Mouse (Mus musculus) midbrain, embryonic 10.5 days (tissue): ENCODE measurements around the gene Clstn1. TPM values are rescaled to one million over a fixed set of nuclear protein-coding genes. Genes with fewer than 3 reads are reported as not detected.

ENCODE experiments used
- DNase-seq: peaks from one replicate; pipeline ENCODE4 v3.0.0-alpha.2; 2017; ENCODE audit warnings: low spot score
- H3K27ac ChIP-seq: fragments of 300-500 bp; sonication (generic); replicated peaks from 2 replicates; pipeline ENCODE4 v1.5.1; 2016; ENCODE audit warnings: mild to moderate bottlenecking
- H3K27me3 ChIP-seq: fragments of 300-500 bp; sonication (generic); 2 replicates; pipeline ENCODE4 v1.6.1; 2016; ENCODE audit warnings: low read depth, mild to moderate bottlenecking; ENCODE audit not compliant: poor library complexity, severe bottlenecking
- H3K36me3 ChIP-seq: fragments of 300-500 bp; sonication (generic); 2 replicates; pipeline ENCODE4 v1.6.1; 2016; ENCODE audit warnings: mild to moderate bottlenecking, moderate library complexity
- H3K4me1 ChIP-seq: fragments of 300-500 bp; sonication (generic); 2 replicates; pipeline ENCODE4 v1.6.1; 2016
- H3K4me3 ChIP-seq: fragments of 300-500 bp; sonication (generic); 2 replicates; pipeline ENCODE4 v1.5.1; 2016; ENCODE audit warnings: mild to moderate bottlenecking, moderate library complexity
- H3K9me3 ChIP-seq: fragments of 300-500 bp; sonication (generic); replicated peaks from 2 replicates; pipeline ENCODE4 v1.6.1; 2016; ENCODE audit warnings: mild to moderate bottlenecking
- WGBS: fragments of 180-500 bp; shearing (Covaris S2); methylation state at CpG from one replicate; pipeline ENCODE4 v1.1.7; 2016; 5-methylcytosine and 5-hydroxymethylcytosine counted together
- polyA plus RNA-seq: library from polyadenylated mRNA; unstranded; fragments of >200 nt; fragmentation: Nextera tagmentation; extraction: Ambion mirVana; gene quantifications from 2 replicates; pipeline ENCODE4 v1.2.1, GENCODE M21; 2016

Gene Clstn1
- polyA plus RNA-seq, 1 experiment from 2014 or later, result 17.5 TPM

DNA sequence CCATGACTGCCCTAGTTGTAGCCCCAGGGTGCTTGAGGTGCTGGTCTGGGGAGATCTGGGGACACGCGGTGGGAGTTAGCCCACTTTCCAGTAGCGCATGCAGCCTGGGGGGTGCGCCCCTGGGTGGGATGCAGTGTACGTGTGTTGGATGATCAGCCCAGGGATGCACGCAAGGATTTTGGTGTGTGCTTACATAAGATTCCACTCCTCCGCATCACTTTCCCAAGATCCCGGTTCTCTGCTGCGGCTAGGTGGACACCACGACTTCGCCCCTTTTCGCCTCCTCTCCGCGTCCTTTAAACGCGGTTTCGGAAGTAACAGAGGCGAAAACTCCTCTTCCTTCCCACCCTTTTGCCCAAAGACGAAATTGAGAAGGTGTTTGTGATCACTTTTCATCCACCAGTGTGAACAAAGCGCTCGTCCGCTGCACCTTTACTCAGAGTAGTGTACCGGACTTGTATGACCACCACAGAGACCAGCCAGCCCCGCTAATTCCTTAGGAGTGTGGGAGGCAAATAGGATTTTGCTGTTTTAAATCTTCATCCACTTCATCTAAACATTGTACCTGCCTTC, 1.4 kb downstream of the Clstn1 start:
- 3% methylated on average over 24 of the region's 24 CpGs for WGBS
- Histone ChIP-seq H3K4me3 (peak overlapping the region; percentile 96), H3K9me3 (no peaks in the 10 kb centered on the region), H3K4me1 (peaks cover 42% of the 10 kb centered on the region), H3K36me3 (0 out of 2 replicates have a peak, but pooled peaks cover 6% of the 10 kb centered on the region), H3K27me3 (peaks cover 55% of the 10 kb centered on the region), H3K27ac (peak overlapping the region; percentile 94)
- DNase-seq, result peak; percentile 41

DNA sequence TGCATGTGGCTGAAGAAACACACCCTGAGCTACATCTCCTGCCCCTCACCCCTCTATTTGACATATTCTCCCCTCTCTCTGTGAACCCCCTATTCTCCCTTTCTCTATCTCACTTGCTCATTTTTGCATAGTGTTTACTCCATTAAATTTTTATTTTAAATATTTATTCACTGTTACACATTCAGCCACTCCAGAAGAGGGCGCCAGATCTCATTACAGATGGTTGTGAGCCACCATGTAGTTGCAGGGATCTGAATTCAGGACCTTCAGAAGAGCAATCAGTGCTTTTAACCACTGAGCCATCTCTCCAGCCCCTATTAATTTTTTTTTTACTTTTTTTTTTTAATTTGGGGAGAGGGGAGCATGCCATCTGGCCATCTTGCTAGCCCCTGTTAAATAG, 3.9 kb downstream of the Clstn1 start:
- no peak overlapping the region for H3K27ac ChIP-seq
- H3K9me3 ChIP-seq, result no peaks in the 10 kb centered on the region
- H3K27me3 ChIP-seq, result peaks cover 39% of the 10 kb centered on the region
- peaks cover 55% of the 10 kb centered on the region for H3K4me1 ChIP-seq
- no peak for DNase-seq
- H3K36me3 ChIP-seq, result 0 out of 2 replicates have a peak, but pooled peaks cover 6% of the 10 kb centered on the region
- WGBS, result 75% methylated on average over 1 of the region's 1 CpGs
- no peak overlapping the region for H3K4me3 ChIP-seq

DNA sequence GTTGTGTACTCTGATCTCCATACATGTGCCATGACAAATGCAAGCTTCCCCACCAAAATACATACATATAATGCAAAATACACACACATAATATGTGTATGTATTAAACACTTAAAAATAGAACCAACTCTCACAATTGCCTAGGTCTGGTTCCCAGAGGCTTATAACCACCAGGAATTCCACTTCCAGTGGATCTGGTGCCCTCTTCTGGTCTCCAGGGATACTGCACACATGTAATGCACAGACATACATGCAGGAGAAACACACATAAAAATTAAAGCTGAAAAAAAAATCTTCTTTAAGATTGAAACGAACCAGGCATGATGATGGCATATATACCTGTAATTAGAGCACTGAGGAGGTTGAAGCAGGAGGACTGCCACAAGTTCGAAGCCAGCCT, 5.2 kb downstream of the Clstn1 start:
- H3K9me3 ChIP-seq, result no peaks in the 10 kb centered on the region
- DNase-seq, result no peak
- no peak overlapping the region for H3K27ac ChIP-seq

DNA sequence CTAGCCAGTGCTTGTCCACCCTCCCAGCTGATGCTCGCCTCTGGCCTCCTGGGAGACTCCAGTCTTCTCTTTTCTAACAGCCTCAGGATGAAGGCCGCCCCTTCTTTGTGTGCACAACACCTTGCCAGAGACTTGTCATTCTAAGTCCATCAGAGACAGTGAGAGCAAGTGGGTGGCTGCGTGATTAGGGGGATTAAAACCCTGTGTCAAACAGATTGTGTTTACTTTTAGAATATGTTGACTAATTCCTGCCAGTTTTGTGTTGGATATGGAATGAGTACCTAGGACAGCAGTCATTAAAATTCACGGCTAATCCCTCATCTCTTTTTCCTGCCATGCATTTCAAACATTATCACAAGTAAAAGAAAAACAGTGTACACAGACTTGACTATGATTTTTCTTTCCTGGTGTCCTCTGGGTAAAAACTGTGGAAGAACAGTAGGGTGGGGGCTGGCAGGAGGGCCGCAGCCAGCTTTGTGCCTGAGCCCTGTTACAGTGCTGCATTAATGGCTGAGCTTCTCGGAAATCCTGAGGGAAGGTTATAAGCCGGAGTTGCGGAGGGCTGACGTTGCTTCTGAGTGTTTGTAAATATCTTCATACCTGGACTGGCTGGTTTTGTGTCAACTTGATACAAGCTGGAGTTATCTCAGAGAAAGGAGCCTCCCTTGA, 8.8 kb downstream of the Clstn1 start:
- H3K4me3 ChIP-seq, result no peak overlapping the region
- peaks cover 39% of the 10 kb centered on the region for H3K4me1 ChIP-seq
- no peaks in the 10 kb centered on the region for H3K9me3 ChIP-seq
- WGBS, result 86% methylated on average over 9 of the region's 9 CpGs
- H3K27ac ChIP-seq, result peak overlapping the region; percentile 49
- H3K36me3 ChIP-seq, result 0 out of 2 replicates have a peak, but pooled peaks cover 6% of the 10 kb centered on the region
- no peaks in the 10 kb centered on the region for H3K27me3 ChIP-seq
- DNase-seq, result no peak

More for the DNA sequence above, 5.2 kb downstream of the Clstn1 start:
- H3K4me3 ChIP-seq, result no peak overlapping the region
- WGBS, result 90% methylated on average over 2 of the region's 2 CpGs
- peaks cover 28% of the 10 kb centered on the region for H3K27me3 ChIP-seq
- 0 out of 2 replicates have a peak, but pooled peaks cover 6% of the 10 kb centered on the region for H3K36me3 ChIP-seq
- peaks cover 52% of the 10 kb centered on the region for H3K4me1 ChIP-seq

DNA sequence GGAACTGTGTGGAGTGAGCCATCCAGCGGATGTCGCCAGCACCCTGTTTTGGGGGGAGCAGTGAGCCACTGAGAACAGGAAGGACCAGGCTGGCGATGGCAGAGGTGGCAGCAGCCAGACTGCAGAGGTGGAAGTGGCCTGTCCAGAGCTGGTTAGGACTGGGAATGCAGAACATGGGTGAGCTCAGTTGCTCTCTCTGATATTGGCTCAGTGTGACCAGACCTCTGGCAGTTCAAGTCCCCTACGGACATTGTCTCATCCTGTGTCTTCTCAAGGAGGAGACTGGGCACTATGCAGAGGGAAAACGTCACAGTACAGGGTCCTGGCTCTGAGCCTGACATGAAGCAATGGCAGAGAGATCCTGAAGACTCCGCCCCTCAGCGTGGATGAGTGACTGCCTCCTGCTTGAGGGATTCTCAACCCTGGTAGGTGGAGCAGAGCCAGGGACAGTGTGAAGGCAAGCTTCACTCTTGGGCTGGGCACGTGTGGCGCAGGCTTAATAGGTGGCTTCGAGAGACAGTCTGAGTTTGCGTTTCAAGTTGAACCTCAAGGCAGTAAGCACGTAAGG, 11.5 kb downstream of the Clstn1 start:
- peaks cover 56% of the 10 kb centered on the region for H3K4me1 ChIP-seq

DNA sequence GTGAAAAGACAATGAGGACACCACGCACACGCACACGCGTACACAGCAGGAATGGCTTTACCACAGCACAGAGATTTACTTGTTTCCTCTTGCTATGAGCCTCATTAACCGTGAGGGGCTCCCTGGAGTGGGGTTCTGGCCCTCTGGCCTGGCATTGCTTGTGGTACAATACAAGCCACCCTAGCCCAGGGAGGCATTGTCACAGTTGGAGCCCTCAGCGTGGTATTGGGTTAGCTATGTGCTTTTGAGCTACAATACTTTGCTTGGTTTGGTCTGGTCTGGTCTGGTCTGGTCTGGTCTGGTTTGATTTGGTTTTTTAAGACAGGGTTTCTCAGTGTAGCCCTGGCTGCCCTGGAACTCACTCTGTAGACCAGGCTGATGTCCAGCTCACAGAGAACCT, 13.3 kb downstream of the Clstn1 start:
- no peak for DNase-seq
- Histone ChIP-seq H3K27ac (no peak overlapping the region), H3K36me3 (peaks cover 7% of the 10 kb centered on the region), H3K9me3 (no peaks in the 10 kb centered on the region), H3K27me3 (no peaks in the 10 kb centered on the region), H3K4me1 (peaks cover 48% of the 10 kb centered on the region), H3K4me3 (no peak overlapping the region)
- WGBS, result 93% methylated on average over 6 of the region's 6 CpGs

More for the DNA sequence above, 11.5 kb downstream of the Clstn1 start:
- Histone ChIP-seq H3K4me3 (no peak overlapping the region), H3K27ac (no peak overlapping the region), H3K9me3 (no peaks in the 10 kb centered on the region), H3K36me3 (no peaks in the 10 kb centered on the region), H3K27me3 (no peaks in the 10 kb centered on the region)
- DNase-seq, result no peak
- WGBS, result 80% methylated on average over 12 of the region's 12 CpGs

DNA sequence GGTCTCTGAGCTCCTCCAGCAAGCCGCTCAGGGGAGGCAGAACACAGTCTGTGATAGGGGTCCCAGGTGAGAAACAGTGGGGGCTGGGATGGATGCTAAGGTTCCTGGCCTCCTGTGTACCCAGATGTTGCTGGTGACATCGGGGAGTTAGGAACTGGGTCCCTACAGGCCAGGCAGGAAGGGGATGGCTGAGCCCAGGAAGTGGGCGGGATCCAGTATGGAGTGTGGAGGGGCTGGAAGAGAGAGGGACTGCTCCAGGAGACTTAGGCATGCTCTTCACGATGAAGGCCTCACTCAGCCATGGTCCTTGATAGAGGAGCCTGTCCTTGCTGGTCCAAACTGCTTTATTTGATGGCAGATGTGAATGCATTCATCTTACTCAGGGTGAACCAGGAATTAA, 13.9 kb downstream of the Clstn1 start:
- WGBS, result 93% methylated on average over 4 of the region's 4 CpGs
- Histone ChIP-seq H3K36me3 (peaks cover 8% of the 10 kb centered on the region), H3K27me3 (no peaks in the 10 kb centered on the region), H3K4me1 (peaks cover 42% of the 10 kb centered on the region), H3K27ac (no peak overlapping the region), H3K9me3 (no peaks in the 10 kb centered on the region), H3K4me3 (no peak overlapping the region)
- DNase-seq, result no peak

DNA sequence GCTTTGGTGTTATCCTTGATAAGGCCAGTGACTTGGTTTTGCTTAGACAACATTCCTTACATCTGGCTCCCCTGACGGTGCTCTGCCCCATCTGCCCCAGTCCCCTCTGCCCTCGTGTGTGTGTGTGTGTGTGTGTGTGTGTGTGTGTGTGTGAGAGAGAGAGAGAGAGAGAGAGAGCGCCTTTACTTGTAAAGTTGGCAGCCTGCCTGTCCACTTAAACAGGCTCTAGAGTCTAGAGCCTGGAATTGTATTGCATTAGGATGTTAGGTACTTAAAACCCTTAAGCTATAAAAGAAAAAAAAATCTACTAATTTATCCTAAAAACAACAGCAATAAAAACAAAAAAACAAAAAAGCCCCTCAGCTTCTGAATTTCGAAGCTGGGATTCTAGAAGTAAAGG, 15.2 kb downstream of the Clstn1 start:
- no peak for DNase-seq
- Histone ChIP-seq H3K9me3 (no peaks in the 10 kb centered on the region), H3K4me3 (no peak overlapping the region), H3K27ac (0 out of 2 replicates have a peak overlapping the region, but pooled peaks have one; percentile 20), H3K4me1 (peaks cover 47% of the 10 kb centered on the region), H3K27me3 (no peaks in the 10 kb centered on the region), H3K36me3 (peaks cover 8% of the 10 kb centered on the region)
- WGBS, result 58% methylated on average over 4 of the region's 4 CpGs

DNA sequence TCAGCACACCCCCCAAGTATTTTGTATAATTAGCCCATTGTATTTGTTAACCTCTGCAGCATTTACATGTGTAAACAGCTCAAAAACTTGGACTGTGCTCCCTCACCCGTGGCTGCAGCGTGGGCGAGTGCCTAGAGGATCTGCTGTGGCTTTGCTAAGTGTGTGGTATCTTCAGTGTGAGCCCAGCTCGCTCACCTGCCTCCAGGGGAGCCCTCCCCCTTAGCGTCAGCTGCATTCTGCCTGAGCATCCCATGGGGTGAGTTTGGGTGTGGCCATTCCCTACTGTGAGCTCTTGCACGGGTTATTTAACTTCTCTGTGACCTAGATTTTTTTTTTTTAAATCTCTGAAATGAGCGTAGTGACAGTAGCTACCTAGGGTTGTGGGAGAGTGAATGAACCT, 16.0 kb downstream of the Clstn1 start:
- WGBS, result 49% methylated on average over 7 of the region's 7 CpGs
- H3K4me1 ChIP-seq, result peaks cover 55% of the 10 kb centered on the region
- H3K9me3 ChIP-seq, result no peaks in the 10 kb centered on the region
- no peak for DNase-seq
- no peak overlapping the region for H3K27ac ChIP-seq
- no peak overlapping the region for H3K4me3 ChIP-seq
- peaks cover 8% of the 10 kb centered on the region for H3K36me3 ChIP-seq
- H3K27me3 ChIP-seq, result no peaks in the 10 kb centered on the region

DNA sequence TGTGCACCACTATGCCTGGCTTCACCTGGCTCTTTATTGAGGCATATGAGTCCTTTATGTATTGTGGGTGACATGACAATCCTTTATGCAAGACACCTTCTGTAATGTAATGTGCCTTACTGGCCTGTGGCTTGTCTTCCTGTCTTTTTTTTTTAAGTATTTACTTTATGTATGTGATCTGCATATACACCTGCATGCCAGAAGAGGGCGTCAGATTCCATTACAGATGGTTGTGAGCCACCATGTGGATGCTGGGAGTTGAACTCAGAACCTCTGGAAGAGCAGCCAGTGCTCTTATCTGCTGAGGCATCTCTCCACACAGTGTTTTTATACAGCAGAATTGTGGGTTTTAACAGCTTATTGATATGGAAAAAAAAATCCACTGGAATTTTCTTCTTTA, 17.6 kb downstream of the Clstn1 start:
- Histone ChIP-seq H3K4me1 (peaks cover 60% of the 10 kb centered on the region), H3K36me3 (peaks cover 8% of the 10 kb centered on the region), H3K27ac (no peak overlapping the region), H3K27me3 (no peaks in the 10 kb centered on the region), H3K9me3 (no peaks in the 10 kb centered on the region), H3K4me3 (no peak overlapping the region)
- no peak for DNase-seq
- WGBS, result 56% methylated on average over 1 of the region's 1 CpGs

DNA sequence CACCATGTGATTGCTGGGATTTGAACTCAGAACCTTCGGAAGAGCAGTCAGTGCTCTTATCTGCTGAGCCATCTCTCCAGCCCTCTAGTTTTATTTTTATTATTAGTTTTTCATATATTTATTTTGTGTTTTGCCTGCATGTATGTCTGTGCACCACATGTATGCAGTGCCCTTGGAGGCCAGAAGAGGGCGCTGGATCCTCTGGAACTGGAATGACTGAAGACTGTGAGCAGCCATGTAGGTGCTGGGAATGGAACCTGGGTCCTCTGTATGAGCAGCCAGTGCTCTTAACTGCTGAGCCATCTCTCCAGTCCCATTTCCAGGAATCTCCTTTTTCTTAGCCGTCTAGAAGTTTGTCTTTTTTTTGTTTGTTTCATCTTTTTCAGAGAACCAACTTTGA, 18.2 kb downstream of the Clstn1 start:
- Histone ChIP-seq H3K4me1 (peaks cover 63% of the 10 kb centered on the region), H3K9me3 (no peaks in the 10 kb centered on the region), H3K36me3 (peaks cover 8% of the 10 kb centered on the region), H3K4me3 (no peak overlapping the region), H3K27me3 (no peaks in the 10 kb centered on the region), H3K27ac (no peak overlapping the region)
- WGBS, result 77% methylated on average over 3 of the region's 3 CpGs
- no peak for DNase-seq

DNA sequence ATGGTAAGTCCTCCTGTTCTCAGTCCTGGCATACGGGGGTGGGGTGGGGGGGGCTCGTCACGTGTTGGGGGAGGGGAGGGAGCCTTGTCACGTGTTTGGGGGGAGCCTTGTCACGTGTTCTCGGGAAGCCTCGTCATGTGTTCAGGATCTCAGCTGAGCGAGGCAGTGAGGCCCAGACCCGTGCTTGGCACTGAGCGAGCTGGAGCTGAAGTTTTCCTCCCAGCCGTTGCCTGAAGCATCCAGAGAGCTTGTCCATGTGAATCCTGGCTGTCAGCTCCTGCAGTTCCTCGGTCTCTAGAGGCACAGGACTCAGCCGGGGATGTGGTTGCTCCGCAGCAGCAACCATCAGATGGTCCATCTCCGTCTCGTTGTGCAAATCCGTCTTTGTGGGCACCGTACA, 19.8 kb downstream of the Clstn1 start:
- Histone ChIP-seq H3K4me3 (no peak overlapping the region), H3K4me1 (peaks cover 54% of the 10 kb centered on the region), H3K9me3 (no peaks in the 10 kb centered on the region), H3K27me3 (no peaks in the 10 kb centered on the region), H3K27ac (peak overlapping the region; percentile 20; the same call in 1 of the 2 replicates), H3K36me3 (peaks cover 8% of the 10 kb centered on the region)
- WGBS, result 88% methylated on average over 18 of the region's 18 CpGs
- DNase-seq, result no peak

DNA sequence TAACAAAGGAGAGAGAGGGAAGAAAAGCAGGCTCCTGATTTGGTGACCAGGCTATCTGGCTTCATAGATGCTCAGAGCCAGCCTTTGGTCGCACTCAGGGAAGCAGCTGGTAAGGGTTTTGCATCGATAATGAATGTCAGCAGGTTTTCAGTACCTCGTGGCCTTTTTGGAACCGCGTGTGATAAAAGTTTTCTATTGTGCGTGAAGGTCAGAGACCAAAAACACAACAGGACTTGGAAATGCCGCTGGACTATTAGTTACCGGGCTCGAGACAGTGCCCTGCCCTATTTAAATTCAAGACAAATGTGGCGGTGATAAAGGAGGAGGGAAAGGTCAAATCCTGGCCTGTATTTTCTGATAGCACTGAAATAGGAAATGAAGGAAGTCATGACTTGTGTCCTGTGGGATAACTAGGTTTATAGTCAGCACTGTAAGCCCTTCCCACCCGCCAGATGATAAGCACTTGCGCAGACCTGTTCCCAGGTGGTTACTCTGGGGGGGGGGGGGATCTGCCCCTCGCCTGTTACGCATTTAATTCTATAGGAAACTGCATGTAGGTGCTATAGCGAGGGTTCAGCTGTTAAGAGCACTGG, 20.6 kb downstream of the Clstn1 start:
- H3K9me3 ChIP-seq, result no peaks in the 10 kb centered on the region
- H3K27me3 ChIP-seq, result no peaks in the 10 kb centered on the region
- peak overlapping the region; percentile 46 for H3K27ac ChIP-seq
- H3K4me1 ChIP-seq, result peaks cover 46% of the 10 kb centered on the region
- no peak for DNase-seq
- WGBS, result 64% methylated on average over 15 of the region's 15 CpGs
- no peak overlapping the region for H3K4me3 ChIP-seq
- H3K36me3 ChIP-seq, result peaks cover 8% of the 10 kb centered on the region
